Mouse (Mus musculus) B cell, adult 62 days (primary cell): ENCODE measurements around the gene Mat2b. TPM values are rescaled to one million over a fixed set of nuclear protein-coding genes. Genes with fewer than 3 reads are reported as not detected.

Experiments
- total RNA-seq: library from RNA; stranded (reverse); gene quantifications from 4 replicates; pipeline ENCODE4 v1.2.4, GENCODE M21; 2023

Mat2b gene
- total RNA-seq, result 84.5 to 89.8 TPM (median 86.8 TPM) in 4 replicates

GRCm38 (mm10) chr11:40695103-40695502, at the start of gene Mat2b:
Gene Mat2b (minus strand): TSS chr11:40695203.

GRCm38 (mm10) chr11:40733339-40734174, 38.6 kb upstream of the Mat2b start, which contains the start of the genes Hmmr and Nudcd2:
Gene Hmmr (minus strand): TSS chr11:40733422.
Gene Nudcd2 (plus strand): TSS chr11:40733667.

Other genes with a start within 250 kb of the Mat2b start
- gene Hmmr, start 38.2 kb upstream of the Mat2b start, total RNA-seq, result 0.33 to 1.4 TPM (median 0.43 TPM) in 4 replicates
- gene Nudcd2, start 38.5 kb upstream of the Mat2b start, total RNA-seq, result 10.4 to 16.3 TPM (median 12.2 TPM) in 4 replicates
- gene Ccng1, start 60.1 kb upstream of the Mat2b start, total RNA-seq, result 28.3 to 31.3 TPM (median 30.5 TPM) in 4 replicates